23 mouse cellular contexts compared by ENCODE assay signal in the genomic region with DNA sequence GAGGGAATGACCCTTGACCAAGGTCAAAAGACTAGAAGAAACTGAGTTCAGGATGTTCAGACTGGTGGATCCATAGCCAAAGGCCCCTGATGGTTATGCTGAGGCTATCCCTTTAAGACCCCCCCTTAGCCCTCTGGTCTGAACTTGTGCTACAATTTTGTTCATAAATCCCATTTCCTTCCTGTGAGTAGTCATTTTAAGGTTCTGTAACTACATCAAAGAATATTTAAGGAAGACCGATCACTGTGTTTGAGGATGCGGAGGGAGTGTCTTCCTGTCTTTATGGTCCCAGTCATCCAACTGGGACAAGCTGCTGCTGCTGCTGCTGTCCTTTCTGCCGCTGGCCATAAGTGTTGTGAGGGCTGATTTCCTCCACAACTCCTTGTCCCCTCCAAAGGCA. TPM values are rescaled to one million over a fixed set of nuclear protein-coding genes. Genes with fewer than 3 reads are reported as not detected.
A peak's percentile ranks its signal among the peaks of the same experiment; 100 is the strongest.
DNase-seq lines count a peak whose midpoint lies in the region; ATAC-seq and TF ChIP-seq lines count a peak whose summit lies in the region.
"Had no signal": no experiment of that assay in that cellular context is flagged by ENCODE, and none has a peak within 500 bp of the region (broad histone marks: within the 10 kb centered on the region; RNA-seq: fewer than 3 reads in every experiment).

No protein-coding gene starts in this region.

- no peak for ATAC-seq in hindbrain, embryonic 13.5 days (ENCODE audit: low FRiP score)
- ATAC-seq in hindbrain, embryonic 16.5 days = no peak
- no peak for ATAC-seq in midbrain, embryonic 14.5 days (ENCODE audit: low FRiP score, low TSS enrichment)
- no peak for ATAC-seq in midbrain, postnatal 0 days (ENCODE audit: low FRiP score)
- no peak for ATAC-seq in midbrain, embryonic 16.5 days
- ATAC-seq: forebrain, postnatal 0 days; liver, embryonic 12.5 days had no signal

- H3K36me3 ChIP-seq in hindbrain, embryonic 13.5 days = peaks cover 9% of the 10 kb centered on the region; the same call in 1 of the 2 replicates
- peaks cover 2% of the 10 kb centered on the region; the same call in 1 of the 2 replicates for H3K36me3 ChIP-seq in hindbrain, embryonic 16.5 days (ENCODE audit: control insufficient read depth, insufficient read depth, low read length)
- H3K36me3 ChIP-seq in midbrain, embryonic 14.5 days (ENCODE audit: control insufficient read depth, insufficient read depth, low read length) = no peaks in the 10 kb centered on the region
- peaks cover 2% of the 10 kb centered on the region; the same call in 1 of the 2 replicates for H3K36me3 ChIP-seq in midbrain, postnatal 0 days (ENCODE audit: insufficient read depth, low read length)
- H3K36me3 ChIP-seq in midbrain, embryonic 16.5 days (ENCODE audit: control insufficient read depth, insufficient read depth, low read length) = no peaks in the 10 kb centered on the region
- H3K36me3 ChIP-seq: embryonic facial prominence, embryonic 12.5 days; limb, embryonic 13.5 days; liver, embryonic 12.5 days had no signal

- peak; percentile 11 for DNase-seq in kidney, postnatal 10 days
- DNase-seq in kidney, adult 18-20 months = no peak
- no peak for DNase-seq in midbrain, embryonic 14.5 days
- DNase-seq in midbrain, postnatal 0 days (ENCODE audit: low spot score) = no peak
- DNase-seq in yolk sac, embryonic 10.5 days (ENCODE audit: low spot score) = no peak
- DNase-seq: adrenal gland, postnatal 14 days; cerebellum, adult 2 months; cerebellum, postnatal 25 days; forebrain, postnatal 0 days; gastrocnemius, postnatal 14 days; heart, postnatal 10 days; kidney, adult 11 months; kidney, postnatal 25 days; thymus, postnatal 14 days had no signal

- 85% methylated on average over 3 of the region's 3 CpGs for WGBS in hindbrain, embryonic 13.5 days
- WGBS in hindbrain, embryonic 16.5 days = 86% methylated on average over 3 of the region's 3 CpGs
- 96% methylated on average over 3 of the region's 3 CpGs for WGBS in midbrain, embryonic 14.5 days
- 88% methylated on average over 3 of the region's 3 CpGs for WGBS in midbrain, postnatal 0 days
- WGBS in midbrain, embryonic 16.5 days = 97% methylated on average over 3 of the region's 3 CpGs

- H3K27ac ChIP-seq in hindbrain, embryonic 13.5 days = no peak overlapping the region
- H3K27ac ChIP-seq in hindbrain, embryonic 16.5 days (ENCODE audit: low read depth, low read length) = no peak overlapping the region
- H3K27ac ChIP-seq in midbrain, embryonic 14.5 days (replicated peaks; ENCODE audit: low read depth, low read length) = no peak overlapping the region
- no peak overlapping the region for H3K27ac ChIP-seq in midbrain, postnatal 0 days (ENCODE audit: low read depth, low read length)
- H3K27ac ChIP-seq in midbrain, embryonic 16.5 days (ENCODE audit: low read length) = no peak overlapping the region
- H3K27ac ChIP-seq: embryonic facial prominence, embryonic 12.5 days; limb, embryonic 13.5 days; liver, embryonic 12.5 days had no signal

- H3K4me3 ChIP-seq in hindbrain, embryonic 13.5 days = no peak overlapping the region
- H3K4me3 ChIP-seq in hindbrain, embryonic 16.5 days (ENCODE audit: low read length) = no peak overlapping the region
- no peak overlapping the region for H3K4me3 ChIP-seq in midbrain, embryonic 14.5 days (replicated peaks; ENCODE audit: low read depth, low read length)
- H3K4me3 ChIP-seq in midbrain, postnatal 0 days (ENCODE audit: low read depth, low read length) = no peak overlapping the region
- no peak overlapping the region for H3K4me3 ChIP-seq in midbrain, embryonic 16.5 days (ENCODE audit: low read depth, low read length)
- H3K4me3 ChIP-seq: embryonic facial prominence, embryonic 12.5 days; limb, embryonic 13.5 days; liver, embryonic 12.5 days had no signal

- TF ChIP-seq CTCF in midbrain, postnatal 0 days (IDR thresholded peaks at IDR 0.05) = no peak

- H3K4me1 ChIP-seq in hindbrain, embryonic 13.5 days (replicated peaks) = peaks cover 47% of the 10 kb centered on the region
- peaks cover 10% of the 10 kb centered on the region for H3K4me1 ChIP-seq in hindbrain, embryonic 16.5 days (ENCODE audit: control insufficient read depth, insufficient read depth, low read depth, low read length)
- peaks cover 12% of the 10 kb centered on the region for H3K4me1 ChIP-seq in midbrain, embryonic 14.5 days (ENCODE audit: control insufficient read depth, insufficient read depth, low read length)
- peaks cover 8% of the 10 kb centered on the region; the same call in 1 of the 2 replicates for H3K4me1 ChIP-seq in midbrain, postnatal 0 days (ENCODE audit: insufficient read depth, low read length)
- peaks cover 13% of the 10 kb centered on the region for H3K4me1 ChIP-seq in midbrain, embryonic 16.5 days (ENCODE audit: control insufficient read depth, insufficient read depth, low read length)
- H3K4me1 ChIP-seq: embryonic facial prominence, embryonic 12.5 days had no signal

- peak overlapping the region; percentile 75; the same call in 1 of the 2 replicates for H3K4me2 ChIP-seq in hindbrain, embryonic 13.5 days
- H3K4me2 ChIP-seq in hindbrain, embryonic 16.5 days (ENCODE audit: low read length) = no peak overlapping the region
- 0 out of 2 replicates have a peak overlapping the region, but pooled peaks have one; percentile 5 for H3K4me2 ChIP-seq in midbrain, embryonic 14.5 days (ENCODE audit: low read length)
- H3K4me2 ChIP-seq in midbrain, postnatal 0 days (ENCODE audit: low read depth, low read length, poor library complexity, severe bottlenecking) = no peak overlapping the region
- H3K4me2 ChIP-seq in midbrain, embryonic 16.5 days (ENCODE audit: low read length) = 0 out of 2 replicates have a peak overlapping the region, but pooled peaks have one; percentile 5
- H3K4me2 ChIP-seq: embryonic facial prominence, embryonic 12.5 days; heart, embryonic 11.5 days; limb, embryonic 13.5 days; liver, embryonic 12.5 days had no signal

- H3K9ac ChIP-seq in hindbrain, embryonic 13.5 days = no peak overlapping the region
- no peak overlapping the region for H3K9ac ChIP-seq in hindbrain, embryonic 16.5 days (ENCODE audit: low read depth, low read length)
- no peak overlapping the region for H3K9ac ChIP-seq in midbrain, embryonic 14.5 days (replicated peaks; ENCODE audit: low read length)
- no peak overlapping the region for H3K9ac ChIP-seq in midbrain, postnatal 0 days (replicated peaks; ENCODE audit: low read length, poor library complexity, severe bottlenecking)
- H3K9ac ChIP-seq in midbrain, embryonic 16.5 days (ENCODE audit: low read depth, low read length) = no peak overlapping the region
- H3K9ac ChIP-seq: embryonic facial prominence, embryonic 12.5 days; forebrain, postnatal 0 days; limb, embryonic 13.5 days; liver, embryonic 12.5 days had no signal

- H3K27me3 ChIP-seq in hindbrain, embryonic 13.5 days = 0 out of 2 replicates have a peak, but pooled peaks cover 2% of the 10 kb centered on the region
- H3K27me3 ChIP-seq in hindbrain, embryonic 16.5 days (replicated peaks; ENCODE audit: control insufficient read depth, insufficient read depth, low read length) = no peaks in the 10 kb centered on the region
- H3K27me3 ChIP-seq in midbrain, embryonic 14.5 days (ENCODE audit: control insufficient read depth, insufficient read depth, low read length) = no peaks in the 10 kb centered on the region
- no peaks in the 10 kb centered on the region for H3K27me3 ChIP-seq in midbrain, postnatal 0 days (ENCODE audit: insufficient read depth, low read length)
- no peaks in the 10 kb centered on the region for H3K27me3 ChIP-seq in midbrain, embryonic 16.5 days (ENCODE audit: control insufficient read depth, insufficient read depth, low read depth, low read length)

- no peaks in the 10 kb centered on the region for H3K9me3 ChIP-seq in hindbrain, embryonic 13.5 days
- H3K9me3 ChIP-seq in hindbrain, embryonic 16.5 days (ENCODE audit: control insufficient read depth, low read length) = no peaks in the 10 kb centered on the region
- no peaks in the 10 kb centered on the region for H3K9me3 ChIP-seq in midbrain, embryonic 14.5 days (ENCODE audit: control insufficient read depth, low read length)
- no peaks in the 10 kb centered on the region for H3K9me3 ChIP-seq in midbrain, postnatal 0 days (ENCODE audit: low read length)
- no peaks in the 10 kb centered on the region; the same call in 1 of the 2 replicates for H3K9me3 ChIP-seq in midbrain, embryonic 16.5 days (replicated peaks; ENCODE audit: control insufficient read depth, low read length, poor library complexity, severe bottlenecking)
- H3K9me3 ChIP-seq: embryonic facial prominence, embryonic 12.5 days; limb, embryonic 13.5 days; liver, embryonic 12.5 days had no signal

RNA-seq across cellular contexts. Expression of a gene that starts 3.0 kb away (rescaled TPM):
- 247 and 259 TPM in 2 replicates for polyA plus RNA-seq in hindbrain, embryonic 13.5 days (2015; fragmentation: Nextera tagmentation; extraction: Ambion mirVana)
- polyA plus RNA-seq in hindbrain, embryonic 16.5 days (2015; fragmentation: Nextera tagmentation; extraction: Ambion mirVana) = 304 and 342 TPM in 2 replicates
- polyA plus RNA-seq in midbrain, embryonic 14.5 days (2014; fragmentation: Nextera tagmentation; extraction: Ambion mirVana) = 228 and 298 TPM in 2 replicates
- 404 and 467 TPM in 2 replicates for total RNA-seq in midbrain, postnatal 0 days (2014; rRNA removed)
- polyA plus RNA-seq in midbrain, postnatal 0 days (2015; fragmentation: Nextera tagmentation; extraction: Ambion mirVana) = 274 and 275 TPM in 2 replicates
- polyA plus RNA-seq in midbrain, embryonic 16.5 days (2015; fragmentation: Nextera tagmentation; extraction: Ambion mirVana) = 331 and 350 TPM in 2 replicates
- total RNA-seq: megakaryocyte-erythroid progenitor cell, adult 5-6 weeks; neutrophil, adult 5-6 weeks had no signal

Comparison
In these comparisons a context has a peak if more than half of its experiments do, and no peak if none do; other contexts are left out.
1. H3K4me2 ChIP-seq: peak in hindbrain, embryonic 13.5 days (single experiment), midbrain, embryonic 14.5 days (single experiment) and midbrain, embryonic 16.5 days (single experiment); none in hindbrain, embryonic 16.5 days (single experiment) and midbrain, postnatal 0 days (single experiment).